Mouse (Mus musculus): ENCODE data around the gene Eif3k. TPM values are rescaled to one million over a fixed set of nuclear protein-coding genes. Genes with fewer than 3 reads are reported as not detected.

Eif3k gene
- polyA plus RNA-seq, 1 experiment: 17.8 TPM

GRCm38 (mm10) chr7:28930320-28931031 is 51.2 kb downstream of the Eif3k start:
- Histone ChIP-seq H3K36me3 (ENCODE audit: control insufficient read depth) (peaks cover 76% of the 10 kb centered on the region), H3K4me1 (ENCODE audit: control insufficient read depth) (peaks cover 54% of the 10 kb centered on the region)

GRCm38 (mm10) chr7:28929381-28929780 is 52.3 kb downstream of the Eif3k start:
- Histone ChIP-seq H3K36me3 (ENCODE audit: control insufficient read depth) (peaks cover 76% of the 10 kb centered on the region), H3K9me3 (ENCODE audit: control insufficient read depth, low read length) (no peaks in the 10 kb centered on the region), H3K4me3 (replicated peaks) (no peak overlapping the region), H3K27me3 (ENCODE audit: control insufficient read depth) (no peaks in the 10 kb centered on the region), H3K4me1 (ENCODE audit: control insufficient read depth) (peaks cover 60% of the 10 kb centered on the region)
- no peak for TF ChIP-seq GATA1 (IDR thresholded peaks at IDR 0.05; ENCODE audit: low read length)
- TF ChIP-seq TAL1 (IDR thresholded peaks at IDR 0.05; ENCODE audit: low read length): no peak

More at GRCm38 (mm10) chr7:28930320-28931031, 51.2 kb downstream of the Eif3k start:
- TF ChIP-seq GATA1 (IDR thresholded peaks at IDR 0.05; ENCODE audit: low read length) (no peak), TAL1 (IDR thresholded peaks at IDR 0.05; ENCODE audit: low read length) (no peak)
- Histone ChIP-seq H3K27me3 (ENCODE audit: control insufficient read depth) (no peaks in the 10 kb centered on the region), H3K9me3 (ENCODE audit: control insufficient read depth, low read length) (no peaks in the 10 kb centered on the region), H3K4me3 (replicated peaks) (no peak overlapping the region)

DNA sequence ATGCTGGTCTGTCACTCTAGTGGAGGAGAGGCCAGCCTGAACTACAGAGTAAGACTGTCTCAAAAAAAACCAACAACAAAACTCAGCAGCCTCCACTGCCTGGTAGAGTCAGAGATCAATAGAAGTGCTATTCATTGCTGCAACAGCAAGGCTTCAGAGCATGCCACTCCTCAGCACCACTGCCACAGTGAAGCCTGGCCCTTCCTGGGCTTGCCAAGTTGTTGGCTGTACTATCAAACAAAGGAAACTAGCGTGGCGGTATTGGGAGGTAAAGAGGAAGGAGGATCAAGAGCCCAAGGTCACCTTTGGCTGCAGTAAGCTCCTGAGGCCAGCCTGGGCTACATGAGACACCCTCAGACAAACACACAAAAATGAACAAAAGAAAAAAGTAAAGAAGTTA is 55.5 kb downstream of the Eif3k start:
- TF ChIP-seq GATA1 (IDR thresholded peaks at IDR 0.05; ENCODE audit: low read length): no peak
- no peak for TF ChIP-seq TAL1 (IDR thresholded peaks at IDR 0.05; ENCODE audit: low read length)

GRCm38 (mm10) chr7:28925317-28925716 is 56.3 kb downstream of the Eif3k start:
- Histone ChIP-seq H3K36me3 (ENCODE audit: control insufficient read depth) (peaks cover 90% of the 10 kb centered on the region), H3K4me1 (ENCODE audit: control insufficient read depth) (peaks cover 68% of the 10 kb centered on the region), H3K27me3 (ENCODE audit: control insufficient read depth) (no peaks in the 10 kb centered on the region), H3K9me3 (ENCODE audit: control insufficient read depth, low read length) (no peaks in the 10 kb centered on the region), H3K4me3 (replicated peaks) (no peak overlapping the region)
- TF ChIP-seq TAL1 (IDR thresholded peaks at IDR 0.05; ENCODE audit: low read length): no peak
- TF ChIP-seq GATA1 (IDR thresholded peaks at IDR 0.05; ENCODE audit: low read length): no peak

More for the DNA sequence above, 55.5 kb downstream of the Eif3k start:
- Histone ChIP-seq H3K4me3 (replicated peaks) (no peak overlapping the region), H3K4me1 (ENCODE audit: control insufficient read depth) (peaks cover 63% of the 10 kb centered on the region), H3K27me3 (ENCODE audit: control insufficient read depth) (no peaks in the 10 kb centered on the region), H3K9me3 (ENCODE audit: control insufficient read depth, low read length) (no peaks in the 10 kb centered on the region), H3K36me3 (ENCODE audit: control insufficient read depth) (peaks cover 88% of the 10 kb centered on the region)

- peaks cover 68% of the 10 kb centered on the region for H3K4me1 ChIP-seq (ENCODE audit: control insufficient read depth)
- H3K9me3 ChIP-seq (ENCODE audit: control insufficient read depth, low read length): no peaks in the 10 kb centered on the region
- H3K27me3 ChIP-seq (ENCODE audit: control insufficient read depth): no peaks in the 10 kb centered on the region
- H3K4me3 ChIP-seq (replicated peaks): no peak overlapping the region
- peaks cover 90% of the 10 kb centered on the region for H3K36me3 ChIP-seq (ENCODE audit: control insufficient read depth)
- no peak for TF ChIP-seq GATA1 (IDR thresholded peaks at IDR 0.05; ENCODE audit: low read length)
- no peak for TF ChIP-seq TAL1 (IDR thresholded peaks at IDR 0.05; ENCODE audit: low read length)
These were observed 56.9 kb downstream of the Eif3k start for GRCm38 (mm10) chr7:28924802-28925201.

DNA sequence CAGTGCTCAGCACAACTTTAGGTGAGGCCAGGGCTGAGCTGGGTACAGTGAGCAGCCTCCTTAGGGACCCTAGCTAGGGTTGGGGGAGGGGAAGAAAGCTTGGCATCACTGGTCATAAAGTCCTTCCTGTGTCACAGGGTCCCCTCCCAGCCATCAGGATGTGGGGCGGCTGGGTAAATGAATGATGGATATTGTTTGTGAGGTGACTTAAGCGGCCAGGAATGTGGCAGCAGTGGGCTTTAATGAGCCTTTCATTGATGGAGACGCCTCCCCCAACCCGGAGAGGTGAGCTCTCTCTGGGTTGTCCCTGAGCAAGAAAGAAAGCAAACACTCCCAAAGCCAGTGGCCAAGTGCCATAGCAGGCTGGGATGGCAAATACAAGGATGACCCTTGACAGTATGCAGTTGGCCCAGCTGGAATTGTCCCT is 57.8 kb downstream of the Eif3k start:
- peaks cover 62% of the 10 kb centered on the region for H3K4me1 ChIP-seq (ENCODE audit: control insufficient read depth)
- no peak overlapping the region for H3K4me3 ChIP-seq (replicated peaks)
- no peak for TF ChIP-seq TAL1 (IDR thresholded peaks at IDR 0.05; ENCODE audit: low read length)
- TF ChIP-seq GATA1 (IDR thresholded peaks at IDR 0.05; ENCODE audit: low read length): no peak
- H3K9me3 ChIP-seq (ENCODE audit: control insufficient read depth, low read length): no peaks in the 10 kb centered on the region
- no peaks in the 10 kb centered on the region for H3K27me3 ChIP-seq (ENCODE audit: control insufficient read depth)
- peaks cover 90% of the 10 kb centered on the region for H3K36me3 ChIP-seq (ENCODE audit: control insufficient read depth)

DNA sequence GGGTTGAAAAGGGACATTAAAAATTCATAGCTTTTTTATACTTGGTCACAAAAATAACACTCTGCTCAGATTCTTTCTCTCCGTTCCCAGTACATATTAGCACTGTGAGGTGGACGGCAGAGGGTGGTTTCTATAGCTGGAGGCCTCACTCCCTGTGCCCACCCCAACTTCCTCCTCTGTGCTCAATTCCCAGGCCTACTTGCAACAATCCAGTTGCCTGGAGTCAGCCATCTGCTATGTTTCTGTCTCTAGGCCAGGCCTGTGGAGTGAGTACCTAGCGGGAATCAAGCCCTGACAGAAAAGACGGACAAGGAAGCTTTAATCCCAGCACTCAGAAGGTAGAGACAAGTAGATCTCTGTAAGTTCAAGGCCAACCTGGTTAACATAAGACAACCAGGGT is 59.1 kb downstream of the Eif3k start:
- no peak for TF ChIP-seq TAL1 (IDR thresholded peaks at IDR 0.05; ENCODE audit: low read length)
- no peak for TF ChIP-seq GATA1 (IDR thresholded peaks at IDR 0.05; ENCODE audit: low read length)
- H3K9me3 ChIP-seq (ENCODE audit: control insufficient read depth, low read length): no peaks in the 10 kb centered on the region
- H3K4me1 ChIP-seq (ENCODE audit: control insufficient read depth): peaks cover 60% of the 10 kb centered on the region
- H3K27me3 ChIP-seq (ENCODE audit: control insufficient read depth): no peaks in the 10 kb centered on the region
- no peak overlapping the region for H3K4me3 ChIP-seq (replicated peaks)
- H3K36me3 ChIP-seq (ENCODE audit: control insufficient read depth): peaks cover 94% of the 10 kb centered on the region

- H3K36me3 ChIP-seq (ENCODE audit: control insufficient read depth): peaks cover 97% of the 10 kb centered on the region
- H3K4me1 ChIP-seq (ENCODE audit: control insufficient read depth): peaks cover 61% of the 10 kb centered on the region
- no peaks in the 10 kb centered on the region for H3K9me3 ChIP-seq (ENCODE audit: control insufficient read depth, low read length)
- TF ChIP-seq GATA1 (IDR thresholded peaks at IDR 0.05; ENCODE audit: low read length) (no peak), TAL1 (IDR thresholded peaks at IDR 0.05; ENCODE audit: low read length) (no peak)
- no peak overlapping the region for H3K4me3 ChIP-seq (replicated peaks)
- H3K27me3 ChIP-seq (ENCODE audit: control insufficient read depth): no peaks in the 10 kb centered on the region
These were observed 59.8 kb downstream of the Eif3k start for GRCm38 (mm10) chr7:28921722-28922465.

Other genes with a start within 250 kb of the Eif3k start
- 32.0 and 39.4 TPM in 2 replicates for gene Mrps12, start 240.0 kb downstream of the Eif3k start, polyA plus RNA-seq (2012)
- 2.7 and 4.0 TPM in 2 replicates for gene Sars2, start 239.9 kb downstream of the Eif3k start, polyA plus RNA-seq (2012)
- not detected in 2 replicates for gene Ccer2, start 225.7 kb downstream of the Eif3k start, polyA plus RNA-seq (2012)
- gene Sirt2, start 215.1 kb downstream of the Eif3k start, polyA plus RNA-seq (2012): 17.4 and 17.6 TPM in 2 replicates
- 20.1 and 21.4 TPM in 2 replicates for gene Nfkbib, start 214.4 kb downstream of the Eif3k start, polyA plus RNA-seq (2012)
- gene Rinl, start 192.9 kb downstream of the Eif3k start, polyA plus RNA-seq (2012): 0.49 and 0.65 TPM in 2 replicates
- gene Hnrnpl, start 173.3 kb downstream of the Eif3k start, polyA plus RNA-seq (2012): 24.2 and 25.1 TPM in 2 replicates
- gene Ech1, start 156.6 kb downstream of the Eif3k start, polyA plus RNA-seq (2012): 0.67 and 2.1 TPM in 2 replicates
- 0.04 and 0.17 TPM in 2 replicates for gene Lgals4, start 148.0 kb downstream of the Eif3k start, polyA plus RNA-seq (2012)
- not detected in 2 replicates for gene Lgals7, start 118.0 kb downstream of the Eif3k start, polyA plus RNA-seq (2012)
- gene Capn12, start 100.4 kb downstream of the Eif3k start, polyA plus RNA-seq (2012): 0.02 TPM in 1 of 2 replicates, not detected in the other
- gene Actn4, start 19.5 kb downstream of the Eif3k start, polyA plus RNA-seq (2012): 86.9 and 109 TPM in 2 replicates
- gene Map4k1, start 186 bp upstream of the Eif3k start, polyA plus RNA-seq (2012): 8.4 and 11.7 TPM in 2 replicates
- under 0.01 TPM in 1 of 2 replicates, not detected in the other for gene Ryr1, start 143.3 kb upstream of the Eif3k start, polyA plus RNA-seq (2012)
- 0.03 TPM in 1 of 2 replicates, not detected in the other for gene Rasgrp4, start 153.0 kb upstream of the Eif3k start, polyA plus RNA-seq (2012)
- 1.1 TPM in 2 replicates for gene Fam98c, start 174.4 kb upstream of the Eif3k start, polyA plus RNA-seq (2012)
- 0.07 TPM in 1 of 2 replicates, not detected in the other for gene Ggn, start 188.3 kb upstream of the Eif3k start, polyA plus RNA-seq (2012)
- 0.03 and 0.04 TPM in 2 replicates for gene Spred3, start 188.5 kb upstream of the Eif3k start, polyA plus RNA-seq (2012)
- 11.2 and 15.7 TPM in 2 replicates for gene Psmd8, start 198.8 kb upstream of the Eif3k start, polyA plus RNA-seq (2012)
- gene Catsperg1, start 232.2 kb upstream of the Eif3k start, polyA plus RNA-seq (2012): not detected in 2 replicates